Mouse (Mus musculus) megakaryocyte-erythroid progenitor cell, adult 5-6 weeks (primary cell): ENCODE measurements around the gene Pde1c. TPM values are rescaled to one million over a fixed set of nuclear protein-coding genes. Genes with fewer than 3 reads are reported as not detected.

Experiments
- ATAC-seq: replicated peaks from 2 replicates; pipeline ENCODE4 v1.8.0; 2016; ENCODE audit warnings: mild to moderate bottlenecking, inconsistent platforms; ENCODE audit not compliant: severe bottlenecking, poor library complexity, low FRiP score, low TSS enrichment
- total RNA-seq, 2 experiments: library from RNA; stranded (forward) in 1 of 2; stranded (reverse) in 1 of 2; fragments of 200-1000, 215-1000 nt in 1 of 2; fragments of >200 nt in 1 of 2; fragmentation: Nextera tagmentation in 1 of 2; gene quantifications; 2 replicates each; pipeline ENCODE4 v1.2.3; 2014 to 2017

The Pde1c gene
- total RNA-seq, 2 experiments from 2014 or later: 0.96 TPM; not detected in 1

GRCm38 (mm10) chr6:56168736-56169135 lies 400.2 kb downstream of the Pde1c start:
- ATAC-seq: no peak

GRCm38 (mm10) chr6:56158217-56158616 lies 410.7 kb downstream of the Pde1c start:
- ATAC-seq: no peak

- ATAC-seq: no peak
Observed at GRCm38 (mm10) chr6:56156836-56157235, 412.1 kb downstream of the Pde1c start.

DNA sequence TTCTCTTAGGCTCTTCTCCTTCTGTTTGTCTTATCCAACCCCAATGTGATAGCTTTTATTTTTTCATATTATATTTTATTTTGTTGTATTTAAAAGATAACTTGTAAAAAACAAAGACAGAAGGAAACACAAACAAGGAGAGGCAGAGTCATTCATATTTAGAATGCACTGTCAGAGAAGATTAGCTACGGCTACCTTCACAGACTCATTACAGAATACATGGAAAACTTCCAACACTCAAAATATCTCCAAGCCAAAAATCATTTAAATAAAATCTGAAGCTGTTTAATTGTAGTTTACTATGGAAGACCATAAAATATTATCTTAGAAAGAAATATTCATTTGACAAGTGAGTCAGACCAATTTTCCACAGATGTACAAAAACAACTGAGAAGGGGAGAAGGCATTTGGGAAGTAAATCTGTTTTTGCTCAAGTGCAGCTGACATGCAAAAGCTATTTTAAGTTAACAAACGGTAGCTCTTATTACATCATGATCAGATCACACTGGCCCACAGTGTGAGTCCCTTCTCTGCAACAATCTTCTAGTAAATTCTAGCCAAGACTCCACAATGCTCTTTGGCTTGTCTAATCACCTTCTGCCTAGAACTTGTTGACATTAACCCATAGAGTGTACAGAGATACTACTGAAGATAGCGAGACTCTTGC lies 438.3 kb downstream of the Pde1c start:
- ATAC-seq: no peak

DNA sequence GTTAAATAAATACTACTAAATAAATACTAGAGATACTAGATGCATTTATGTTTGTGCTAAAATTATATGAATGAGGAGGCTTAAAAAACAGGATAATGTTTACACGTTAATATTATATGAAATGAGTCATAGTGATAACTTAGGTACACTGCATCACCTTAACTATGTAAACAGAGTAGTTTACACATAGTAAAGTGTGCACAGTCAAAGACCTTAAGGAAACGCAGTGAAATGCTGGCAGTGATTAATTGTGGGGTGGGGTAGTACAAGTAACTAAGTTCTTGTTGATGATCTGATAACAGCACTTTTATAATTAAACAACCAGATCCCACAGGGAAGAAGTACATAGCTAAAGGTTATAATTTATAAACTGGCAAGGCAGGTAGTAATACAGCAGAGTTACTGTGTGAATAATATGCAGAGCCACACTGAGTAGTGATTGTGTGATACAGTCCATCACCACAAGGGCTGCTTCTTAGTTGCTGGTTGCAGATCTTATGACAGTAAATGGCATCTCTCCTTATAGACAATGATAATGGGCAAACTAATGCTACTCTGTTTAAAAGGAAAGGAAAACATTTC lies 469.3 kb downstream of the Pde1c start:
- ATAC-seq: no peak

DNA sequence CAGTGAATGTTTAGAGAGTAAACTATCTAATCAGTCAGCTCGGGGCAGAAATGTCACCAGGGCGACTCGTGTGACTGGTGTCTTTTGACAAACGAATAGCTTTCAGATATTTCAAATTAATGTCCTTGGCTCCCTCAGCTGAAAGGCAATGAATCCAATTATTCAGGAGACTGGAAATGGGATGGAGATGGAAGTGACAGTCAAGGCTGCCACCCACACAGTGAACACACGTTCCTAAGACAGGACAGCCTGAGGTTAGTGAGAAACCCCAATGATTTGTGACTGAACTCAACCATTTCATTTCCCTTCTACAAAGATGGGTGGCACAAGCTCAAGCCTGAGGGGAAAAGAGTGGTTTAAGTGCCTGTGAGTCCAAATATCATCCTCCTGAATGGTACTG lies 470.5 kb downstream of the Pde1c start:
- no peak for ATAC-seq

DNA sequence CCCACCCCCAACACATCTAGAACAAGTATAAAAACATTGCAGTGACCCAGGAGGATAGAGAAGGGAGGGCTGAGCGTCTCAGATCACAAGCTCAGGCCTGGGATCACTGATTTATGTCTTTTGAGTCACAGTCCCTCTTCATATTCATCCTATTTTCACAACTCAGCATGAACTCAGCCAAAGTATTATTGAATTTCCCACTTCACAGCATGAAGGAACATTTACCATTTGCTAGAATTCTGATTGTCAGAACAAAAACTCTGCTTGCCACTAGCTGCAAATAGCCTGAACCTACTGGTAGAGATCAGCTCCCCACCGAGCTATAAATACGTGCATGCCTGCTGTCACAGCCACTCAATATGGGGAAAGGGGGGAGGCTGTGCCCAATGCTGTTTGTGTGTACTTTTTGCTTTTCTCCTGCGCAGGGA lies 492.5 kb downstream of the Pde1c start:
- ATAC-seq: no peak

DNA sequence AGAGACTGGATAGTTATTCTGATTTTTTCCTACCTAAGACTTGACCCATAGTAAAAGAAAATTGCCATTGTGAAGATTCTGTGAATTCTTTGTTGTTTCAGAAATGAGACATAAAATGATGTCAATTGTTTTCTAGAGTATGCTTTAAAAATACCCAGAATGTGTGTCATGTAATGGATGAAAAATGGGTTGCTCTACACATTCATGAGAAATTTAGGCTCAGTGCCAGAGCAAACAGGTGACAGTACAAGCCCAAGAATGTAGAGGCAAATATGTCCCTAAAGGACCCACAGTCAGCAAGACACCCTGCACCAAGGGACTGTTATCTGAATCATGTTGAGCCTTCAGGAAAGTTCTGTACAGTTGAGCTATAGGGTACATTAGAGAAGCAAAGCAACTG lies 500.4 kb downstream of the Pde1c start:
- no peak for ATAC-seq

GRCm38 (mm10) chr6:56066632-56067282 lies 502.1 kb downstream of the Pde1c start:
- 0 out of 2 replicates have a peak, but pooled peaks have one; percentile 61 for ATAC-seq

DNA sequence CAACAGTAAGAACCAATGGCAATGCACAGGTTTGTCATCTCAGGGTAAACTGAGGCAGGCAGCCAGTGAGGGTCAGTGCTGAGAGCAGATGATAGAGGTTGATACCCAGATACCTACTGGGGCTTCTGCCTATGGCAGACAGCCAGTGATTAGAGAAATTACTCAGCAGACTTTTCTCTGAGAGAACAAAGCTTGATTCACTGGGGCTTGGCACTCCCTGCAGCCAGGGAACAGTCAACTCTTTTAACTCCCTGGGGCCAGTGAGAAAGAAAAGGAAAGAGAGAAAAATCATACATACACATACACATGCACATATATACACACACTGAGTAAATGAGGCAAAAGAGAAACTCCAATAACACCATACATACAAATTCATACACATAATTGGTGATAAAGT lies 505.2 kb downstream of the Pde1c start:
- no peak for ATAC-seq

DNA sequence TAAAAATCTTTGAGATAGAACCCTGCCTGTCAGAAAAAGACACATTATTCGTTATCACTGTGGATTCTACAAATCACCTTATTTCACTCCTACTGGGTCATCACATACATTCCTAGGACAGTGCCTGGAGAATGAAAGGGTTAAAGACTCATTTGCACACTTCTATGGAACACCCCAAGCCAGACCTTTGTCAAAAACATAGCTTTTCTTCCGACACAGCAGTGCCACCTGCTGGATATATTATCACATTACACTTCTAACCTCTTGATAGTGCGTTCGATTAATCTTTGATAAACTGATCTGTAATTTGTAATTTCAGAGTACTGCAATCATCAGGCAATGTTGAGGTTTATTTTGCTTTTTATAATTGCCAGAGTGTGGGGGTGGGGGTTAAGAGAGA lies 519.8 kb downstream of the Pde1c start:
- ATAC-seq: peak; percentile 70; the same call in 1 of the 2 replicates

- ATAC-seq: no peak
Observed at GRCm38 (mm10) chr6:56048580-56048979, 520.3 kb downstream of the Pde1c start.

DNA sequence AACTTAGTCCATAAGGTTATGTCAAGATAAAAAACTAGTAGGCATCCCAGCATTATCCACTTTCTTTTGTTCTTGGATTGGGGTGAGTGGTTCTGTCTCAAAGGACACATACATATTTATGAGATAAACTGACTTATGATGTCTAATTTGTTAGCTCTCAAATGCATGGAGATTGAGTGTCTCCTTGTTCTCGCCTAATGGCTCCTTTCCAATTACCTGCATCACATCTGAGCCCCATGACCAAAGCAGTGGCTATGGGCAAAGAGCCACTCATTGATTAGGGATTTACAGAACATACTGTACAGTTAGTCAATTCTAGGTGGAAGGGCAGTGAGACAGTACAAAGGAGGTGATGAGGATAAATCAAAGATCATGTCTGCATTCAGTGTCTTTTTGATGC lies 524.2 kb downstream of the Pde1c start:
- ATAC-seq: no peak

GRCm38 (mm10) chr6:56044270-56044669 lies 524.6 kb downstream of the Pde1c start:
- ATAC-seq: no peak

- no peak for ATAC-seq
Observed at GRCm38 (mm10) chr6:56039476-56040055, 529.3 kb downstream of the Pde1c start.

DNA sequence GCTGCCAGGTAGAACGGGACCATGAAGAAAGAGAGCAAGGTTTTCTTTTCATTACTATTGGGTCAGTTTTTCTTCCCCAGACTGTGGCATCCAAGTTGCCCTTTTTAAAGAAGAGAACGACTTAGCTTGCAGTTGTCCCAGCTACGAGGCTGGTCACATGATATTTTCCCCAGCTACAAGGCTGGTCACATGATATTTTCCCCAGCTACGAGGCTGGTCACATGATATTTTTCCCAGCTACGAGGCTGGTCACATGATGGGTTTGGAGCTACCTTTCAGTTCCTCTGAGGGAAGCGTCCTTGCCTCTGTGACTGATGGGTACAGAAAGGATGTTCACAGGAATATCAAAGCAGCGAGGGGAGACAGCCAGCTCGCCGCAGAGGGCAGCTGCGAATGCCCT lies 533.8 kb downstream of the Pde1c start:
- no peak for ATAC-seq

- ATAC-seq: no peak
Observed at GRCm38 (mm10) chr6:56032231-56032630, 536.7 kb downstream of the Pde1c start.

DNA sequence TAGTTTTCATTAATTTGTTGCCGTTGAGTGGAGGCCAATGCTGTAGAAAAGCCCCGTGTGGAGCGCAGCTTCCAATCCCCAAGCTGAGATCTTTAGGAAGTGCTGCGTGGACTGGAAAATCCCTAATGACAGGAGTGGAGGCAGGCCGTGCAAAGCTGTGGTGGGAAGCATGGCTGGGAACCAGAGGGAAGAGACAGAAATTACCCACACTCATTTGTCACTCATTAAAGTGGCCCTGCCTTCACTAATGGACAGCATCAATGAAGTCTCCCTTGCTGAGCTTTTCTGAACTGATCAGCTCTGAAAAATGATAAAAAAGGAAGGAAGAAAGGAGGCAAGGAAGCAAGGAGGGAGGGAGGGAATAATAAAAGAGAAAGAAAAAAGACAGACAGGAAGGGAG lies 538.9 kb downstream of the Pde1c start:
- ATAC-seq: no peak

DNA sequence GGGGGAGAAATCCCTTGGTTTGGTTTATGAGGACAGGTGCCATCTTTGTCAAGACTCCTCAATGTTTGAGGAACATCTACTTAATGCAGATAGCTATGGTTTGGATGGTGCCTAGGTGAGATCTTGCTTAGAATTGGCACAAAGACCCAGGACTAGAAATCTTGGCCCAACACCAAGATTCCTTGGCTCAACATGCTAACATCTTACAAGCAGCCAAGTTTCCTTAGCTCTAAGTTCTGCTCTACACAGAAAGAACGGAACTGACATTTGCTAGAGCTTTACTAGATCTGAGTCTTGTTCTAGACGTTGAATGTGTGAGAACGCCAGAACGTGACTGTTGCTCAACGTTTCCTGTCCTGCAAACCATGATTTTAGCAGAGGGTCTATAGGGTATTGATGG lies 540.9 kb downstream of the Pde1c start:
- ATAC-seq: no peak

- ATAC-seq: no peak
Observed at GRCm38 (mm10) chr6:56027318-56027717, 541.6 kb downstream of the Pde1c start.

DNA sequence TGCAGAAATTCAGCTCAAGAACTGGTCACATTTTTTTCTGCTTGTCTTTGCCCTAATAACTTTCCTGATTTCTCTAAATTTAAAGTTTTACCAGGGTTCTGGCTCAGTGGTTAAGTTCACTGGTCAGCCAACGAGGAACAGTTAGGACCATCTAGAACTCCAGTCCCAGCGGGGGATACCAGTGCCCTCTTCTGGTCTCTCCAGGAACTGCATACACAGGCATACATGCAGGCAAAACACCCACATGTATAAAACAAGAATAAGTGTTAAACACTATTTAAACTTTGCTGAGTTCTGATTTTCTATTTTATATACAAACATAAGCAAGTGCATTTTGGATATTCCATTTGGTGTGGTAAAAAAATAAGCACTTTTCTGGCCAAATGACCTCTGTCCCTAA lies 543.4 kb downstream of the Pde1c start:
- no peak for ATAC-seq
